Mouse (Mus musculus): ENCODE results near the gene Kif27. TPM values are rescaled to one million over a fixed set of nuclear protein-coding genes. Genes with fewer than 3 reads are reported as not detected.

The Kif27 gene
- 1.8 TPM for polyA plus RNA-seq (2014; fragmentation: Illumina TruSeq; extraction: RNeasy Lipid Tissue Mini Kit (QIAGEN cat#74804); ENCODE audit: insufficient read depth, low read depth, low replicate concordance)

DNA sequence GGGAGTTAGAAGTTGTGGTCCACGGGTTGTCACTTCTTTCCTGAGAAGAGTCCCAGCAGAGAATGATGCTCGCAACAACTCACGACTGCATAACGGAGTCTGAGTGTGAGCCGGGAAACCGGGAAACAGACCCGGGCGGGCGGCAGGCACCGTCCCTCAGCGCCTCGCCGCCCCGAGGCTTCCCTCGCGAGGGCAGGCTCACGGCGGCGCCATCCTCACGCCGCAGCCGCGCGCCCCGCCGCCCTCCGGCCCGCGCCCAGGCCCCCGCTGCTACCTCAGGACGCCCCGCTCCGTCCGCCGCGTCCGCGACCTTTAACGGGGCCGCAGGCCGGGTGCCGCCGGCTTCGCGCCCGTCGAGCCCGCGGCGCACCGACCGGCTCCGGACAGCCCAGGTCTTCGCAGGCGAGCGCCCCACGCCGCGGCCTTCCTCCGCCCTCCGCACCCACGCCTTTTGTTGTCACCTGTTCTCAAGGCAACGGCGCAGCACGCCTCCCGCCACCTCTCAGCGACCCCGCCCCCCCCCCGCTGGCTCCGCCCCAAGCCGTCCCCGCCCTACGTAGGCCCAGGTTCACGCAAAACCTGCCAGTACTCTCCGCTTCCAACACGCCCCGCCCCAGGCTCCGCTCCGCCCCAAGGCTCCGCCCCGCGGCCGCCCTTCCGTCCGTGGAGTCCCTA, at the start of gene Kif27:
Kif27 (minus strand) TSS at position 494 of the 675 bp plus-strand sequence.

GRCm38 (mm10) chr13:58403243-58403642, 44.3 kb upstream of the Kif27 start, which contains the start of gene Hnrnpk:
TSS of gene Hnrnpk (minus strand) at chr13:58403343.

DNA sequence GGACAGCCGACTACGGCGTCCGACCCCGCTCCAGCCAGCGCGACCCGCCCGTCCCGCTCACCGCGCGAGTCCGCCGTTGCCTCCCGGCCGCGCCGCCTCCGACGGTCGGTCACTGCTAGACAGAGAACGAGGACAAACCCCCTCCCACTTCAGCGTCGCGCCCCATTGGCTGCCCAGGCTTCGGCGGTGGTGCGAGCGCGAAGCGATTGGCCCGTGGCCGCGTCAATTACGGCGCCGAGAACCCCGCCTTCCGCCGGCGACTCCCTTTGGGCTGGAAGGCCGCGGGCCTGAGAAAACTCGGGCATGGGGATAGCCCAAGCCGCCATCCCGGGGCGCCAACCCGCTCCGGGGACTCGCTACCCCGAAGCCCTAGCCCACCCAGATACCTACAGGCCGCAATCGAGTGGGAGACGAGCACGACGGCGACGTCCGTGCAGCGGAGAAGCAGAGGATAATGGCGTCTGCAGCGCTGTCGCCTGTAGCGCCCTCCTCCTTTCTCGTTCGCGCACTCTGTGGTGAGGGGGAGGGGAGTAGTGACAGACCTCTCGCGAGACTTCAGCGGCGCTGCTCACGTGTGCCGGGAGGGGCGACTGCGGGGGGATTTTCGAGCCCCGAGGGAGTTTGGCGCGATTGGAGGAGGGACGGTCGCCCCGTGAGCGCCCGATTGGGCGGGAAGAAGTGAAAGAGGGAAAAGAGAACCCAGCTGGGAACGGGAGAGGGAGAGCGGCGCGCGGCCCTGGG, 43.3 kb upstream of the Kif27 start, which contains the start of gene Rmi1:
Rmi1 (plus strand) TSS at position 246 of the 741 bp plus-strand sequence.

GRCm38 (mm10) chr13:58384779-58385546, 26.0 kb upstream of the Kif27 start, which contains the start of gene 2210016F16Rik:
TSS of gene 2210016F16Rik (minus strand) at chr13:58385225.

DNA sequence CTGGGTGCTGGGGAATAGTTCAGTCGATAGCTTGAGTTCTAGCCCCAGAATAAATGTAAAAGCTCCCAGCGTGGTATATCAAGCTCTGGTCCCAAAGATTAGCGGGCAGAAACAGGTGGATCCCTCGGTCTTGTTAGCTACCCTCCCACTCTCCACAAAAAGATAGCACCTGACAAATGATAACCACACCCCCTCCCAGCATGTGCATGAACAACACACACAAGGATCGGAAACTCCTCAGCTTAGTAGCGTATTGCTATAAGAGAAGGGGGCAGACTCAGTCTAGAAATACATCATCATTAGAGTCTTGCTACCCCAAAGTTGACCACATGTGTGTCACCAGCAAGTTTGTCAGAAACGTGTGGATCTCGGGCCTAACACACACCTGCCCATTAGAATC, 83.3 kb downstream of the Kif27 start, which contains the start of gene Gkap1:
Gkap1 (minus strand) TSS at position 101 of the 400 bp plus-strand sequence.

Other genes with a start within 250 kb of the Kif27 start
- gene Klhl3, start 245.5 kb downstream of the Kif27 start, polyA plus RNA-seq (2014; fragmentation: Illumina TruSeq; extraction: RNeasy Lipid Tissue Mini Kit (QIAGEN cat#74804); ENCODE audit: insufficient read depth, low read depth, low replicate concordance) = 0.63 TPM
- 53.3 TPM for gene Hnrnpa0, start 230.6 kb downstream of the Kif27 start, polyA plus RNA-seq (2014; fragmentation: Illumina TruSeq; extraction: RNeasy Lipid Tissue Mini Kit (QIAGEN cat#74804); ENCODE audit: insufficient read depth, low read depth, low replicate concordance)
- gene Idnk, start 201.5 kb downstream of the Kif27 start, polyA plus RNA-seq (2014; fragmentation: Illumina TruSeq; extraction: RNeasy Lipid Tissue Mini Kit (QIAGEN cat#74804); ENCODE audit: insufficient read depth, low read depth, low replicate concordance) = 47.4 TPM
- 41.3 TPM for gene Ubqln1, start 143.5 kb downstream of the Kif27 start, polyA plus RNA-seq (2014; fragmentation: Illumina TruSeq; extraction: RNeasy Lipid Tissue Mini Kit (QIAGEN cat#74804); ENCODE audit: insufficient read depth, low read depth, low replicate concordance)
- 29.2 TPM for gene Gkap1, start 83.4 kb downstream of the Kif27 start, polyA plus RNA-seq (2014; fragmentation: Illumina TruSeq; extraction: RNeasy Lipid Tissue Mini Kit (QIAGEN cat#74804); ENCODE audit: insufficient read depth, low read depth, low replicate concordance)
- 17.6 TPM for gene 2210016F16Rik, start 26.1 kb upstream of the Kif27 start, polyA plus RNA-seq (2014; fragmentation: Illumina TruSeq; extraction: RNeasy Lipid Tissue Mini Kit (QIAGEN cat#74804); ENCODE audit: insufficient read depth, low read depth, low replicate concordance)
- 13.2 TPM for gene Rmi1, start 43.1 kb upstream of the Kif27 start, polyA plus RNA-seq (2014; fragmentation: Illumina TruSeq; extraction: RNeasy Lipid Tissue Mini Kit (QIAGEN cat#74804); ENCODE audit: insufficient read depth, low read depth, low replicate concordance)
- gene Hnrnpk, start 44.2 kb upstream of the Kif27 start, polyA plus RNA-seq (2014; fragmentation: Illumina TruSeq; extraction: RNeasy Lipid Tissue Mini Kit (QIAGEN cat#74804); ENCODE audit: insufficient read depth, low read depth, low replicate concordance) = 267 TPM

Measured in lung, adult 10 weeks (tissue).